Mouse (Mus musculus): ENCODE data around the gene Tbpl1.

The Tbpl1 gene

GRCm38 (mm10) chr10:22731272-22732093, at the start of gene Tbpl1:
Tbpl1 (minus strand) TSS chr10:22731938.
- peak; percentile 97 for DNase-seq

- no peak for DNase-seq
Observed at GRCm38 (mm10) chr10:22781466-22781865, 49.7 kb upstream of the Tbpl1 start.

GRCm38 (mm10) chr10:22777939-22778338, 46.2 kb upstream of the Tbpl1 start:
- DNase-seq = no peak

- peak; percentile 38 for DNase-seq
Observed at GRCm38 (mm10) chr10:22776007-22776698, 44.4 kb upstream of the Tbpl1 start.

GRCm38 (mm10) chr10:22775456-22775855, 43.7 kb upstream of the Tbpl1 start:
- no peak for DNase-seq

GRCm38 (mm10) chr10:22774626-22775025, 42.9 kb upstream of the Tbpl1 start:
- no peak for DNase-seq

- no peak for DNase-seq
Observed at GRCm38 (mm10) chr10:22754240-22754639, 22.5 kb upstream of the Tbpl1 start.

GRCm38 (mm10) chr10:22751175-22751682, 19.5 kb upstream of the Tbpl1 start:
- no peak for DNase-seq

- DNase-seq = no peak
Observed at GRCm38 (mm10) chr10:22746334-22747322, 14.9 kb upstream of the Tbpl1 start.

GRCm38 (mm10) chr10:22745922-22746321, 14.2 kb upstream of the Tbpl1 start:
- DNase-seq = no peak

GRCm38 (mm10) chr10:22732181-22732580, 443 bp upstream of the Tbpl1 start:
- DNase-seq = no peak

- no peak for DNase-seq
Observed at GRCm38 (mm10) chr10:22730992-22731271, 806 bp downstream of the Tbpl1 start.

GRCm38 (mm10) chr10:22730266-22730991, 1.3 kb downstream of the Tbpl1 start:
- no peak for DNase-seq

- no peak for DNase-seq
Observed at GRCm38 (mm10) chr10:22728257-22728656, 3.5 kb downstream of the Tbpl1 start.

- DNase-seq = no peak
Observed at GRCm38 (mm10) chr10:22726295-22726694, 5.4 kb downstream of the Tbpl1 start.

GRCm38 (mm10) chr10:22725166-22725565, 6.6 kb downstream of the Tbpl1 start:
- DNase-seq = no peak

GRCm38 (mm10) chr10:22720781-22721529, 10.8 kb downstream of the Tbpl1 start:
- no peak for DNase-seq

- DNase-seq = no peak
Observed at GRCm38 (mm10) chr10:22718475-22718874, 13.3 kb downstream of the Tbpl1 start.

GRCm38 (mm10) chr10:22714520-22714919, 17.2 kb downstream of the Tbpl1 start:
- peak; percentile 54 for DNase-seq

GRCm38 (mm10) chr10:22712955-22713354, 18.8 kb downstream of the Tbpl1 start:
- DNase-seq = no peak

GRCm38 (mm10) chr10:22710173-22710777, 21.5 kb downstream of the Tbpl1 start:
- no peak for DNase-seq

Data from right cerebral cortex, postnatal 25 days (tissue).